14 mouse cellular contexts compared by ENCODE assay signal in the genomic region with DNA sequence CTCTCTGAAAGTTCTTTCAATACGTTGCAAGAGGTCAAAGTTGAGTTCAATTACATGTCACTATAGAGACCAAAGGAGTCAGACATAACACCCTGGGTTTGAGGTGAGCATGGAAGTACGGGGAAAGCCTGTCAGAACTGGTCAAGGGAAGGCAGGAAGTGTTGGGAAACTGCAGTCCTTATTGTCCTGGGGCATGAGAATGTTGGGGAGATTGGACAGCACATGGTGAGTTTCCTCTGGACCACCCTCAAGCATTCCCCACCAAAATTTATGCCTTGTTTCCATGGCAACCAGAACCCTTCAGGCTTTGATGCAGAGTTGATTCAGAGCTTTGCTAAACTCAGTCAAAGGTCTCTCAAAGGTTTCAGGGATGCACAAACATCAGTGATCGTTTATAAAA.
DNase-seq lines count a peak whose midpoint lies in the region; ATAC-seq and TF ChIP-seq lines count a peak whose summit lies in the region.
"Had no signal": no experiment of that assay in that cellular context is flagged by ENCODE, and none has a peak within 500 bp of the region (broad histone marks: within the 10 kb centered on the region; RNA-seq: fewer than 3 reads in every experiment).

No protein-coding gene starts in this region.

- H3K4me3 ChIP-seq in forebrain, embryonic 12.5 days (replicated peaks), result no peak overlapping the region
- no peak overlapping the region for H3K4me3 ChIP-seq in forebrain, embryonic 10.5 days
- no peak overlapping the region for H3K4me3 ChIP-seq in midbrain, embryonic 13.5 days (replicated peaks)
- H3K4me3 ChIP-seq: embryonic facial prominence, embryonic 15.5 days had no signal

- H3K9me3 ChIP-seq in forebrain, embryonic 12.5 days, result no peaks in the 10 kb centered on the region
- H3K9me3 ChIP-seq in forebrain, embryonic 10.5 days, result no peaks in the 10 kb centered on the region
- H3K9me3 ChIP-seq in midbrain, embryonic 13.5 days, result no peaks in the 10 kb centered on the region
- H3K9me3 ChIP-seq: embryonic facial prominence, embryonic 15.5 days had no signal

- no peak for TF ChIP-seq POLR2A in brain, embryonic 14.5 days (IDR thresholded peaks at IDR 0.05; ENCODE audit: borderline replicate concordance, extremely low read depth, insufficient read depth, insufficient read length, poor library complexity, severe bottlenecking)

- DNase-seq in forebrain, embryonic 10.5 days (ENCODE audit: extremely low spot score, low spot score), result no peak
- peak; percentile 38 for DNase-seq in brain, embryonic 14.5 days (ENCODE audit: low read depth)
- DNase-seq in forelimb bud, embryonic 11.5 days (ENCODE audit: low read depth, low spot score), result peak; percentile 55
- no peak for DNase-seq in cerebellum, adult 11-12 months
- DNase-seq in kidney, postnatal 10 days, result no peak
- no peak for DNase-seq in right cerebral cortex, adult 2 months (ENCODE audit: low spot score in 2 of 2)
- DNase-seq: cerebellum, adult 9-11 months; kidney, postnatal 14 days; spleen, adult 18-20 months; thymus, postnatal 36 days had no signal

- H3K9ac ChIP-seq in forebrain, embryonic 12.5 days, result no peak overlapping the region
- no peak overlapping the region for H3K9ac ChIP-seq in midbrain, embryonic 13.5 days (replicated peaks)
- H3K9ac ChIP-seq: embryonic facial prominence, embryonic 15.5 days; liver, embryonic 14.5 days had no signal

- no peaks in the 10 kb centered on the region for H3K36me3 ChIP-seq in forebrain, embryonic 12.5 days (replicated peaks)
- no peaks in the 10 kb centered on the region for H3K36me3 ChIP-seq in forebrain, embryonic 10.5 days (replicated peaks)
- no peaks in the 10 kb centered on the region for H3K36me3 ChIP-seq in midbrain, embryonic 13.5 days
- H3K36me3 ChIP-seq: embryonic facial prominence, embryonic 15.5 days had no signal

- H3K27me3 ChIP-seq in forebrain, embryonic 12.5 days, result no peaks in the 10 kb centered on the region
- no peaks in the 10 kb centered on the region for H3K27me3 ChIP-seq in forebrain, embryonic 10.5 days (ENCODE audit: poor library complexity, severe bottlenecking)
- no peaks in the 10 kb centered on the region for H3K27me3 ChIP-seq in midbrain, embryonic 13.5 days
- H3K27me3 ChIP-seq: embryonic facial prominence, embryonic 15.5 days had no signal

- peak; percentile 41; the same call in 1 of the 2 replicates for ATAC-seq in forebrain, embryonic 12.5 days (ENCODE audit: low FRiP score)
- ATAC-seq in midbrain, embryonic 13.5 days, result peak; percentile 56; the same call in 1 of the 2 replicates

- 19% methylated on average over 3 of the region's 3 CpGs for WGBS in forebrain, embryonic 12.5 days
- 45% methylated on average over 3 of the region's 3 CpGs for WGBS in forebrain, embryonic 10.5 days
- WGBS in midbrain, embryonic 13.5 days, result 9% methylated on average over 3 of the region's 3 CpGs

- H3K27ac ChIP-seq in forebrain, embryonic 12.5 days, result no peak overlapping the region
- H3K27ac ChIP-seq in forebrain, embryonic 10.5 days, result no peak overlapping the region
- H3K27ac ChIP-seq in midbrain, embryonic 13.5 days, result no peak overlapping the region
- H3K27ac ChIP-seq: embryonic facial prominence, embryonic 15.5 days; liver, embryonic 14.5 days had no signal

- H3K4me2 ChIP-seq in forebrain, embryonic 12.5 days, result no peak overlapping the region
- no peak overlapping the region for H3K4me2 ChIP-seq in midbrain, embryonic 13.5 days (replicated peaks)
- H3K4me2 ChIP-seq: embryonic facial prominence, embryonic 15.5 days had no signal

- TF ChIP-seq CTCF in brain, embryonic 14.5 days (IDR thresholded peaks at IDR 0.05; ENCODE audit: borderline replicate concordance, extremely low read depth, insufficient read depth, insufficient read length), result no peak

- peaks cover 13% of the 10 kb centered on the region; the same call in 1 of the 2 replicates for H3K4me1 ChIP-seq in forebrain, embryonic 12.5 days
- peaks cover 16% of the 10 kb centered on the region for H3K4me1 ChIP-seq in forebrain, embryonic 10.5 days
- peaks cover 16% of the 10 kb centered on the region for H3K4me1 ChIP-seq in midbrain, embryonic 13.5 days (replicated peaks)
- H3K4me1 ChIP-seq: embryonic facial prominence, embryonic 15.5 days had no signal

Comparison
In these comparisons a context has a peak if more than half of its experiments do, and no peak if none do; other contexts are left out.
1. DNase-seq: peak in brain, embryonic 14.5 days (single experiment) and forelimb bud, embryonic 11.5 days (single experiment); none in forebrain, embryonic 10.5 days (single experiment), cerebellum, adult 11-12 months (single experiment), kidney, postnatal 10 days (single experiment) and right cerebral cortex, adult 2 months (0 of 2).